Mouse (Mus musculus): Measurements from ENCODE around the gene Ube2u. TPM values are rescaled to one million over a fixed set of nuclear protein-coding genes. Genes with fewer than 3 reads are reported as not detected.

Gene Ube2u
- total RNA-seq, 1 experiment = not detected

DNA sequence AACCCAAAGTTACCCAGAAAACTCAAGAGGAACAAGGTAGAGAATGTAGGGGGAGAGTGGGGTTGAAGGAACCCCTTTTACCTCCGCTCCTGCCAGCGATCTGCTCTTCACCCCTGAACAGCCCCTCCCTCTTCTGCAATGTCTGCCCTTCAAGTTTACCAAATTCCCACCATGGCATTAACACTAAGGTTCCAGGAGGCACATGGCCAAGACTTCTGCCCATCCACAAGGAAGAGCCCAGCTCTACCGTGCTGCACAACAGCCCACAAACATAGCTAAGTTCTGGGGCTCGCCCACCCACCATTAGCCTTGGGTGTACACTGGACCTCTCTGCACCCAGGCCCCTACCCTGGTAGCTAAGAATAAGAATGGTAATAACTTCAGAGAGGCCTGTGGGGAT is 117.1 kb downstream of the Ube2u start:
- no peak overlapping the region for H3K27ac ChIP-seq (ENCODE audit: insufficient read depth, low read depth, low read length, poor library complexity, severe bottlenecking)
- no peaks in the 10 kb centered on the region for H3K9me3 ChIP-seq (ENCODE audit: control insufficient read depth, insufficient read depth, low read depth, low read length)
- no peak overlapping the region for H3K9ac ChIP-seq (ENCODE audit: insufficient read depth, low read depth, low read length, poor library complexity, severe bottlenecking)
- no peak for TF ChIP-seq CHD2 (IDR thresholded peaks at IDR 0.05; ENCODE audit: low read depth, low read length)
- no peak for TF ChIP-seq ZC3H11A (IDR thresholded peaks at IDR 0.05; ENCODE audit: borderline replicate concordance, low read depth, low read length)
- TF ChIP-seq MAFK (IDR thresholded peaks at IDR 0.05; ENCODE audit: insufficient read depth, low read depth, low read length) = no peak
- no peak for TF ChIP-seq ZNF384 (IDR thresholded peaks at IDR 0.05; ENCODE audit: low read depth, low read length)
- no peak for TF ChIP-seq HCFC1 (IDR thresholded peaks at IDR 0.05; ENCODE audit: borderline replicate concordance, insufficient read depth, low read length)
- H3K36me3 ChIP-seq (ENCODE audit: control insufficient read depth, insufficient read depth, low read length, poor library complexity, severe bottlenecking) = no peaks in the 10 kb centered on the region
- in situ Hi-C loops (cut with MboI; ENCODE audit: low sequenced_read_pairs in 2 of 2, unreplicated experiment in 2 of 2) = no loop called here
- no peak for DNase-seq (ENCODE audit: low read depth, low spot score)
- no peak overlapping the region for H3K4me3 ChIP-seq (ENCODE audit: insufficient read depth in 1 of 2, low read depth in 1 of 2, low read length in 2 of 2, poor library complexity in 1 of 2, severe bottlenecking in 1 of 2)
- H3K4me1 ChIP-seq (ENCODE audit: control insufficient read depth in 2 of 2, insufficient read depth in 2 of 2, low read length in 2 of 2, poor library complexity in 1 of 2) = no peaks in the 10 kb centered on the region

DNA sequence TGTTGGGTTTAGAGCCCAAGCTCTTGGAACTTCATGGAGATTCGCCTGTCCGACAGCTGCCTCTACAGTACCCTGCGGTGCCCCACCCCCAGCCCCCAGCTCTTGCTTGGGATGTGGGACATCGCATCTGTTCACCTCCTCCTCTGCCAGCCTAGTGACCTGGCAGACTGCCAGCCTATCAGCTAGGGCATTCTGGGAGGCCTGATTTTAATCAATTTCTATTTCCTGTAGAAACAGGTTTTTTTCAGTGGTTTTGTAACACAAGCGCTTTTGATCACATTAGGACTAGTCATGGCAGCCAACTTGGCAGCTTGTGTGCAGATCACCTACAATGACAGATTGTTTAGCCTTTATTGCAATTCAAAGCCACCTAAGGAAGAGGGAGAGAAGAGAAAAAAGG is 118.0 kb downstream of the Ube2u start:
- no peaks in the 10 kb centered on the region for H3K9me3 ChIP-seq (ENCODE audit: control insufficient read depth, insufficient read depth, low read depth, low read length)
- TF ChIP-seq HCFC1 (IDR thresholded peaks at IDR 0.05; ENCODE audit: borderline replicate concordance, insufficient read depth, low read length) = no peak
- no peak for TF ChIP-seq MAFK (IDR thresholded peaks at IDR 0.05; ENCODE audit: insufficient read depth, low read depth, low read length)
- TF ChIP-seq CHD2 (IDR thresholded peaks at IDR 0.05; ENCODE audit: low read depth, low read length) = no peak
- TF ChIP-seq ZNF384 (IDR thresholded peaks at IDR 0.05; ENCODE audit: low read depth, low read length) = no peak
- TF ChIP-seq ZC3H11A (IDR thresholded peaks at IDR 0.05; ENCODE audit: borderline replicate concordance, low read depth, low read length) = no peak
- no peaks in the 10 kb centered on the region for H3K4me1 ChIP-seq (ENCODE audit: control insufficient read depth in 2 of 2, insufficient read depth in 2 of 2, low read length in 2 of 2, poor library complexity in 1 of 2)
- DNase-seq (ENCODE audit: low read depth, low spot score) = no peak
- H3K27ac ChIP-seq (ENCODE audit: insufficient read depth, low read depth, low read length, poor library complexity, severe bottlenecking) = no peak overlapping the region
- H3K4me3 ChIP-seq (ENCODE audit: insufficient read depth in 1 of 2, low read depth in 1 of 2, low read length in 2 of 2, poor library complexity in 1 of 2, severe bottlenecking in 1 of 2) = no peak overlapping the region
- H3K36me3 ChIP-seq (ENCODE audit: control insufficient read depth, insufficient read depth, low read length, poor library complexity, severe bottlenecking) = no peaks in the 10 kb centered on the region
- in situ Hi-C loops (cut with MboI; ENCODE audit: low sequenced_read_pairs in 2 of 2, unreplicated experiment in 2 of 2) = no loop called here
- H3K9ac ChIP-seq (ENCODE audit: insufficient read depth, low read depth, low read length, poor library complexity, severe bottlenecking) = no peak overlapping the region

DNA sequence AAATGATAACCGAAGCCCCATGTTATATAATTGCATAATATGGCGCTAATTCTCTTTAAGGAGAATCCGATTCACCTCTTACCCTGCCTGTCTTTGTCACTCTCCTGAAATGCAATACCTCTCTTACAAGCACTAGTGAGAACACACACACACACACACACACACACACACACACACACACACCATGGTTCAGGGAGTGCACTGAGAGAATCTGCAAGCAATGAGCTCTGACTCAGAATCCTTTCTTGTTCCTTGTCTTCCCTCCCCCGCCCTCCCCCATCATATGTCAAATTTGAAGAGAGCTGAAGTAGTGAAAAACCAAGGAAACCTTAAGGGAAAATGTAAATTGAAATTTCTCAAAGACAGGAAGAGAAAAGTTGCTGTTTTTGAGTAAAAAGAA is 118.4 kb downstream of the Ube2u start:
- in situ Hi-C loops (cut with MboI; ENCODE audit: low sequenced_read_pairs in 2 of 2, unreplicated experiment in 2 of 2) = no loop called here
- Histone ChIP-seq H3K4me3 (ENCODE audit: insufficient read depth in 1 of 2, low read depth in 1 of 2, low read length in 2 of 2, poor library complexity in 1 of 2, severe bottlenecking in 1 of 2) (no peak overlapping the region), H3K9ac (ENCODE audit: insufficient read depth, low read depth, low read length, poor library complexity, severe bottlenecking) (no peak overlapping the region), H3K4me1 (ENCODE audit: control insufficient read depth in 2 of 2, insufficient read depth in 2 of 2, low read length in 2 of 2, poor library complexity in 1 of 2) (no peaks in the 10 kb centered on the region), H3K9me3 (ENCODE audit: control insufficient read depth, insufficient read depth, low read depth, low read length) (no peaks in the 10 kb centered on the region), H3K36me3 (ENCODE audit: control insufficient read depth, insufficient read depth, low read length, poor library complexity, severe bottlenecking) (no peaks in the 10 kb centered on the region), H3K27ac (ENCODE audit: insufficient read depth, low read depth, low read length, poor library complexity, severe bottlenecking) (no peak overlapping the region)
- TF ChIP-seq ZC3H11A (IDR thresholded peaks at IDR 0.05; ENCODE audit: borderline replicate concordance, low read depth, low read length) = no peak
- no peak for TF ChIP-seq CHD2 (IDR thresholded peaks at IDR 0.05; ENCODE audit: low read depth, low read length)
- no peak for TF ChIP-seq HCFC1 (IDR thresholded peaks at IDR 0.05; ENCODE audit: borderline replicate concordance, insufficient read depth, low read length)
- TF ChIP-seq MAFK (IDR thresholded peaks at IDR 0.05; ENCODE audit: insufficient read depth, low read depth, low read length) = no peak
- no peak for TF ChIP-seq ZNF384 (IDR thresholded peaks at IDR 0.05; ENCODE audit: low read depth, low read length)
- no peak for DNase-seq (ENCODE audit: low read depth, low spot score)
